Mouse (Mus musculus) heart, embryonic 10.5 days (tissue): ENCODE data around the gene Cmtm4. TPM values are rescaled to one million over a fixed set of nuclear protein-coding genes. Genes with fewer than 3 reads are reported as not detected.

Source experiments
- DNase-seq: peaks from one replicate; pipeline ENCODE4 v3.0.0-alpha.2; 2017; ENCODE audit warnings: low spot score
- H3K27ac ChIP-seq: fragments of 300-500 bp; sonication (generic); 2 replicates; pipeline ENCODE4 v1.5.1; 2016; ENCODE audit warnings: mild to moderate bottlenecking
- H3K27me3 ChIP-seq: fragments of 300-500 bp; sonication (generic); 2 replicates; pipeline ENCODE4 v1.6.1; 2016; ENCODE audit warnings: mild to moderate bottlenecking; ENCODE audit not compliant: poor library complexity, insufficient read depth, severe bottlenecking
- H3K36me3 ChIP-seq: fragments of 300-500 bp; sonication (generic); 2 replicates; pipeline ENCODE4 v1.6.1; 2016; ENCODE audit warnings: mild to moderate bottlenecking, moderate library complexity
- H3K4me1 ChIP-seq: fragments of 300-500 bp; sonication (generic); 2 replicates; pipeline ENCODE4 v1.6.1; 2016; ENCODE audit warnings: mild to moderate bottlenecking
- H3K4me3 ChIP-seq: fragments of 300-500 bp; sonication (generic); 2 replicates; pipeline ENCODE4 v1.5.1; 2016; ENCODE audit warnings: mild to moderate bottlenecking, moderate library complexity
- H3K9me3 ChIP-seq: fragments of 300-500 bp; sonication (generic); 2 replicates; pipeline ENCODE4 v1.6.1; 2016; ENCODE audit warnings: mild to moderate bottlenecking, moderate library complexity
- WGBS: fragments of 180-500 bp; shearing (Covaris S2); methylation state at CpG from one replicate; pipeline ENCODE4 v1.1.7; 2016; 5-methylcytosine and 5-hydroxymethylcytosine counted together
- polyA plus RNA-seq: library from polyadenylated mRNA; unstranded; fragments of >200 nt; fragmentation: Nextera tagmentation; extraction: Ambion mirVana; gene quantifications from 2 replicates; pipeline ENCODE4 v1.2.1, GENCODE M21; 2016

The Cmtm4 gene
- polyA plus RNA-seq, 1 experiment from 2014 or later, result 1.7 TPM

DNA sequence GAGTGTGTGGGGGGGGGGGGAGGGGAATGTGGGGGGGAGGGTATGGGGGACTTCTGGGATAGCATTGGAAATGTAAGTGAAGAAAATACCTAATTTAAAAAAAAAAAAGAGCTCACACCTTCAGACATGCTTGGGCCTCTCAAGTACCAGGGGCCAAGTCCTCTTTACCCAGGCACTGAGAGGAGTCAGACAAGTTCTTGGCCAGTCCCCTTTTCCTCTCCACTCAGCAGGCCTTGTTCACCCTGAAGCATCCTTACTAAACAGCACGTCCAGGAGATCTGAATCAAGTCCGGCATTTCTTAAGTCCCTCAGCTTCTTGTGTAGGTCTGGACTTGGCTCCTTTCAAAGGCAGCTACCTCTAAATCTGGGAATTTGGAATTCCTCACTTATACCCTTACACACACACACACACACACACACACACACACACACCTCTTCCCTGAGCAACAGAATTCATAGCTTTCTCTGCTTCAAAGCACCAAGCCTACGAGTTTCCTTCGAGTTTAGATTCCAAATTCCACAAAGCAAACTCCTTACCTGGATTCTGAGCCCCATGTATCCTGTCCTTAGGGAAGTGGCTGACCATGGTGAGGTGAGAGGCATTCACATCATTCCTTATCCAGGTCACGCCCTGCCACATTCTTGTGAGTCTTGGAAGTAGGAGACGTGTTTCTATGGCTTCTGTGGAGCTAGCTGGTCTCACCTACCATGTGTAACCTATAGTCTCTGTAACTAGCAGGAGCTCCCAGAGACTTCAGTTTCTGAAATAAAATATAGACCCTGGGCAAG is 10.9 kb upstream of the Cmtm4 start:
- no peak for DNase-seq
- Histone ChIP-seq H3K36me3 (no peaks in the 10 kb centered on the region), H3K27me3 (no peaks in the 10 kb centered on the region), H3K4me3 (no peak overlapping the region), H3K4me1 (0 out of 2 replicates have a peak, but pooled peaks cover 3% of the 10 kb centered on the region), H3K27ac (no peak overlapping the region), H3K9me3 (no peaks in the 10 kb centered on the region)
- WGBS, result 72% methylated on average over 6 of the region's 6 CpGs

DNA sequence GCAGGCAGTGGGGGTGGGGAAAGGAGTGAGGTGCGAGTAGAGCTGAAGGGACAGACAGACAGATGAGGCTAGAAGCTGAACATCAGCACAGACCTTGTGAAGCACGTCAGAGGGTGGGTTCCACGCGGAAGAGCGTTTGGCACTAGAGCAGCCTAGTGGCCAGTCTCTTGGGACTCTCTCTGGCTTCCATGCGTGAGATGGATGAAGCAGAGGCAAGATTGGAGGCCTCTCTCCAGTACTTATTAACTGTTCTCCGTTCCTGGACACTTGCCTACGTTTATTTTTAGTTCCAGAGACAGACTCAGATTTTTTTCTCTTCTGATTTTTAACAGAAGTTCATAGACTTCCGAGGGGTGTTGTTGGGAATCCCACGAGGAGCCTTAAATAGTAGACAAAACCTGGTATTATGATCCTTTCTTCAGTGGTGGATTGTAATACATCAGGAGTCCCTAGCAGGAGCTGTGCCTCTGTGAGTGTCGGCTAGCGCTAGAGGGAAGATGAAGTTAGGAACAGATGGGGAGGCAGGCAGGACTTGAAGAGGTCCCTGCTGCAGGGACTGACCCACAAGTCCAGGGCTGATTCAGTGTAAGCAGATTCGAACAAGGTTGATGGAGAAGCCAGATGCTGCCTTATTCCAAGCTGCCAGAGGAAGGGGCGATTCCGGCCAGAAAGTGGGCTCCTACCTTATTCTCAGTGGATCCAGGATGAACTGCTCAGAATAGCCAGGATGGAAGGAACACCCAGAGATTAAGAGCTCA is 10.0 kb upstream of the Cmtm4 start:
- no peak for DNase-seq
- no peak overlapping the region for H3K4me3 ChIP-seq
- no peaks in the 10 kb centered on the region for H3K36me3 ChIP-seq
- no peaks in the 10 kb centered on the region for H3K27me3 ChIP-seq
- H3K9me3 ChIP-seq, result no peaks in the 10 kb centered on the region
- H3K4me1 ChIP-seq, result 0 out of 2 replicates have a peak, but pooled peaks cover 6% of the 10 kb centered on the region
- 67% methylated on average over 15 of the region's 15 CpGs for WGBS
- no peak overlapping the region for H3K27ac ChIP-seq

DNA sequence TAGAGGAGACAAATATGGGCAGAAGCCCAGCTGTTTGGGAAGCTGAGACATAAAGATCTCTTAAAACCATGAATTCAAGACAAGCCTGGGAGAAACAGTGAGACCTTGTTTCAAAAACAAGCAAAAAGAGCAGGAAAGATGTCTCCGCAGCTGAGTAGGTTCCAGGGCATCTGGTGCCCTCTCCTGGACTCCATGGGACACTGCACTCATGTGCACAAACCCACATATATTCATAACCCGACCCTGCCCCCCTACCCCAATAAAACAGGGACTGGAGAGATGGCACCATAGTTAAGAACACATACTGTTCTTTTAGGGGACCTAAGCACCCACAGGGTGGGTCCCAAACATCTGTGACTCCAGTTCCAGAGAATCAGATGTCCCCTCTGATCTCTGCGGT is 8.0 kb upstream of the Cmtm4 start:
- DNase-seq, result no peak
- Histone ChIP-seq H3K9me3 (no peaks in the 10 kb centered on the region), H3K4me3 (no peak overlapping the region), H3K4me1 (0 out of 2 replicates have a peak, but pooled peaks cover 8% of the 10 kb centered on the region), H3K36me3 (no peaks in the 10 kb centered on the region), H3K27ac (no peak overlapping the region), H3K27me3 (no peaks in the 10 kb centered on the region)
- 73% methylated on average over 3 of the region's 3 CpGs for WGBS

DNA sequence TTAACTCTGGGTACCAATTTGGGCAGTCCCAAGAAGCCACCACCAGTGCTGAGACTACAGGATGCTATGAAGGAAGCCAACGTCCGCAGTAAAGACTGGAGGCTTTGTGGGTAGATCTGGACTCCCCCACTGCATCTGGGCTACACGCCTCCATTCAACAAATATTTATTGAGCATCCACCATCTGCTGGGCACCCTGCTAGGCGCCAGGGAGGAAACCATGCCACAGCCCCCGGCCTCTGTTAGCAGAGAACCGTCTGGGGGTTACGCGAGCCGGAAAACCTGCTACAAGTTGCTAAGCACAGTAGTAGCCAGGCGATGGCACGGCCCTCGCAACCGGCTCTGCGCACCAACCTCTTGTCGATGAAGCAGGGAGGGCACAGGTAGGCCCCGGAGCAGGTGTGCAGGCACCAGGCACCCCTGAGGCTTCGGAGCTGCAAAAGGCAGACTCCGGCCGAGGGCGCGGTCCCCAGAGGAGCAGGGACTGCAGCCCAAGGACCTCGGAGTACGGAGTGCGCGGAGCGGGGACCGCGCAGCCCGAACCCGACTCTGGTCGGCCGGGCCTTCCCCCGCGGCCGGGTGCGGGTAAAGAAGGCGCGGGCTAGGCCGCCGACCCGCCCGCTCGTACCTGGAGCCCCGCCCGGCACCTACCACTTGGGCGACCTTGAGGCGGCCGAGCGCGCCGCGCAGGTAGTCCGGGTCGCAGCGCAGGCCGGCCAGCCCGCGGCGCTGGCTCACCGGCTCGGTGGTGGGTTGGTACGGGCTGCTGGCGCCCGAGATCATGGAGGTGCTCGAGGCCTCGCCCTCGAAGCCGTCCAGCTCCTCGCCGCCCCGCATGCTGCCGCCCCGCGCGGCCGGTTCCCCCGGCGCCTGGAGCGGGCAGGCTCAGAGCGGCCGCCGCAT is 555 bp downstream of the Cmtm4 start:
- Histone ChIP-seq H3K36me3 (no peaks in the 10 kb centered on the region), H3K27ac (peak overlapping the region; percentile 88), H3K4me1 (peaks cover 25% of the 10 kb centered on the region), H3K27me3 (no peaks in the 10 kb centered on the region), H3K9me3 (no peaks in the 10 kb centered on the region), H3K4me3 (peak overlapping the region; percentile 75)
- no peak for DNase-seq
- under 1% methylated on average over 82 of the region's 82 CpGs for WGBS

DNA sequence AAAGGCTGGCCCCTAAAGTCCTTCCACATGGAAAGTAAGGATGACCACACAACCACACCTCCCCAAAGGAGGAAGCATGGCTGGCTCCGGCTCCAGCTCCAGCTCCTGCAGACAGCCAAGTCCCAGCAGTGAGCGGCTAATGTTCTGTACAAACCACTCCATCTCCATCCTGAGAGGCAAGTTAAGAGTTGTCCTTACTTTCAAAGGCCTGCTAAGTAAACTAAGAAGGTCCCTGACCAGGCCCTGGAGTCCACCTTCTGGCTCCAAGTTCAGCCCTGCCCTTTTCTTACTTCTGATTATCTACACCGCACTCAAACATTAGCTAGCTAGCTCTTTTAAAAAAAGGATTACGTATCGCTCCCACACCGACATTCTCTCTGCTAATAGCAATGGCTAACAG is 1.8 kb downstream of the Cmtm4 start:
- H3K36me3 ChIP-seq, result no peaks in the 10 kb centered on the region
- H3K4me3 ChIP-seq, result no peak overlapping the region
- DNase-seq, result no peak
- H3K4me1 ChIP-seq, result peaks cover 25% of the 10 kb centered on the region
- no peaks in the 10 kb centered on the region for H3K27me3 ChIP-seq
- no peak overlapping the region for H3K27ac ChIP-seq
- no peaks in the 10 kb centered on the region for H3K9me3 ChIP-seq
- 79% methylated on average over 6 of the region's 6 CpGs for WGBS

DNA sequence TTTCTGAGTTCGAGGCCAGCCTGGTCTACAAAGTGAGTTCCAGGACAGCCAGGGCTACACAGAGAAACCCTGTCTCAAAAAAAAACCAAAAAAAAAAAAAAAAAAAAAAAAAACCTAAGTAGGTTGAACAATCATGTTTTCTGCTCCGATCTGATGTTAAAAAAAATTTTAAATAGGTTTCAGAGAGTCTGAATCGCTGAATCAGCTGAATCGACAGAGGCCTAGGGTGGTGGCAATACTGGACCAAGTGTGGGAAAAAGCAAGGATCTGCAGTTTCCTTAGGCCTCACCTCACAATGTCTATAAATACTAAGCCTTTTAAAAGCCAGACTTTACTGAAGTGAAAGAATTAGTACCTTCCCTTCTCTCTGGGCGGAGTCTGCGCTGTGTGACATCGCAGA is 2.5 kb downstream of the Cmtm4 start:
- no peaks in the 10 kb centered on the region for H3K27me3 ChIP-seq
- WGBS, result 91% methylated on average over 7 of the region's 7 CpGs

DNA sequence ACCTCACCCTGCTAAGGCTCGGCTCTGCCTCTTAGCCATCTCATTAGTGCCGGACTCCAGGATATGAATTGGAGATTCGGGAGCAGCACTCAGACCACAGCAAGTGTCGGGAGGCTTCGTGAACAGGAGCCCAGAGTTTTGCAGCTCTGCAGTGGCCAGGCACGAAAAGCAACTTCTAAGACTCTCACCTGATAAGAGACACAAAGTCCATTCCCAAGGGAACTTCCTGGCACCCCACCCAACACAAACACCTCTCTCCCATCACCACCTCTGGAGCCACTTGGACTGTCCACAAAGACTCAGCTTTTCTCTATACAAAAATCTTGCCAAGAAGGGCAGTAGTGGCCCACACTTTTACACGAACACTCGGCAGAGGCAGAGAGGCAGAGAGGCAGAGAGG is 5.4 kb downstream of the Cmtm4 start:
- H3K9me3 ChIP-seq, result no peaks in the 10 kb centered on the region
- H3K36me3 ChIP-seq, result no peaks in the 10 kb centered on the region
- H3K27me3 ChIP-seq, result no peaks in the 10 kb centered on the region
- DNase-seq, result no peak
- WGBS, result 51% methylated on average over 8 of the region's 8 CpGs
- peaks cover 51% of the 10 kb centered on the region for H3K4me1 ChIP-seq
- H3K27ac ChIP-seq, result no peak overlapping the region
- no peak overlapping the region for H3K4me3 ChIP-seq

More for the DNA sequence above, 2.5 kb downstream of the Cmtm4 start:
- H3K4me1 ChIP-seq, result peaks cover 26% of the 10 kb centered on the region
- no peaks in the 10 kb centered on the region for H3K36me3 ChIP-seq
- no peak for DNase-seq
- no peaks in the 10 kb centered on the region for H3K9me3 ChIP-seq
- no peak overlapping the region for H3K4me3 ChIP-seq
- no peak overlapping the region for H3K27ac ChIP-seq

DNA sequence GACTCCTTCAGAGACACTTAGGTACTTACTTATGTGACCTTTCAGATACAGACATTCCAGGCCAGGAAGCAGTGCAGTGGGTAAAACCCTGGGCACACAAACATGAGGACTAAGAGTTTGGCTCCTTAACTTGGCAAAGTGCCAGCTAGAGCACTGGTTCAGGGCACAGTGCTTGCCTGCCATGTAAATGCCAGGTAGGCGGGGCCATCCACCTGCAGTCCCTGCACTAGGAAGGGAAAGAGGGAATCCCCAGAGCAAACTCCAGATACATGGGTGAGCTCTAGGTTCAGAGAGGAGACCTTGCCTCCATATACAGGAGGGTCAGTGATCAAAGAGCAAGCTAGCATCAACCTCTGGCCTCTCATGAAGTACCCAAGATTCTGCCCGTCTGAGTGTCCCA is 7.6 kb downstream of the Cmtm4 start:
- DNase-seq, result no peak
- 83% methylated on average over 2 of the region's 2 CpGs for WGBS
- H3K4me3 ChIP-seq, result no peak overlapping the region
- peaks cover 47% of the 10 kb centered on the region for H3K4me1 ChIP-seq
- H3K9me3 ChIP-seq, result no peaks in the 10 kb centered on the region
- H3K27ac ChIP-seq, result no peak overlapping the region
- no peaks in the 10 kb centered on the region for H3K27me3 ChIP-seq
- H3K36me3 ChIP-seq, result no peaks in the 10 kb centered on the region

DNA sequence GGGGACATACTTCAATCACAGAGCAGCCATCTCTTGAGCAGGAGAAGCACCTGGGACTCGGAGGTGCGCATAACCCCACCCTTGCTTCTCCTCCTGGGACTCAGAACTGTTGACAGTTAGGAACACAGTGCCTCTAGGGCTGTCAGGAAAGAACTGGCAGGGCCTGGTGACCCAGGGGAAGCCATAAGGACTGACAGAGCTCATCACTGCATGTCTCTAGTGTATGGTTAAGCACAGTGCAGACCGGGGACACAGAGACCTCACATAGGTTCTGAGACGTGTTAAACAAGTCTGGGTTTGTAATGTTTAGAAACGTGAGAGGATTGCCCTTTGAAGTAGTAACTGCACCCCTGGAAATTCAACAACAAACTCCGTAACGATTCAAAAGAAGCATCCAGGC is 8.1 kb downstream of the Cmtm4 start:
- Histone ChIP-seq H3K9me3 (no peaks in the 10 kb centered on the region), H3K4me3 (no peak overlapping the region), H3K4me1 (peaks cover 48% of the 10 kb centered on the region), H3K27me3 (no peaks in the 10 kb centered on the region), H3K27ac (no peak overlapping the region), H3K36me3 (no peaks in the 10 kb centered on the region)
- WGBS, result 50% methylated on average over 7 of the region's 7 CpGs
- no peak for DNase-seq

DNA sequence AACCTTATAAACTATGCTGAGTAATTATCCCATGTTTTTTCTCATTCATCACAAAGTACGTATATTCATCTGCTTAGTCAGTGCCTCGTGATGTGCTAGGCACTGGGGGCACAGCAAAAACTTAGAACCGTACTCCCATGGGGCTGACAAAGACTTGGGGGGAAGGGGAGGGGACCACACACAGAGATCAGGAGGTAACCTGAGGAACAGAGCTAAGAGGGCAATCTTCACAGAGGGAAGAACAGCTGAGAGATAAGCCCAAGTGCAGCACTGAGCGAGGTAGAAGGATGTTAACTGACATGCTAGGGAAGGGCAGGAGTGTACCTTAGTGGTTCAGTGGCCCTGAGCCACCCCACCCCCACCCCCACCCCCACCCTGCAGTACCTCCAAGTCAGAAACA is 8.9 kb downstream of the Cmtm4 start:
- Histone ChIP-seq H3K9me3 (no peaks in the 10 kb centered on the region), H3K27me3 (no peaks in the 10 kb centered on the region), H3K27ac (no peak overlapping the region), H3K4me3 (no peak overlapping the region), H3K36me3 (no peaks in the 10 kb centered on the region), H3K4me1 (peaks cover 48% of the 10 kb centered on the region)
- WGBS, result 16% methylated on average over 4 of the region's 4 CpGs
- DNase-seq, result no peak

DNA sequence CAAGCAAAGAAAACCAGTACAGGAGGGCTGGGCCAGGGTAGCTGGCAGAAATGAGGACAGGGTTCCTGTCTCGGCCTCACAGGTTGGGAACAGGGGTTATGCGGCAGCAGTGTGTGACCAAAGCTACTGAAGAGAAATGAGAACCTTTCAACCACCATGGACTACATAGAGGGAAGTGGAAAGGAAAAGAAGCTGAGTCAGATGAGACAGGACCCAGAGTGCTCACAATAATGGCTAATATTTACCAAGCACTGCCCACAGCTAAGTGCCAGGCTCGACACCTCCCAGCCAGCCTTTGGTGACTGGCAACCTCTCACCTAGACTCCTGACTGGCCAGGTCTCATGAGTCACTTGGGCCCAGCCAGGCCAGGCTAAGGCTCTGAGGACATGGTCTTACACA is 11.6 kb downstream of the Cmtm4 start:
- Histone ChIP-seq H3K36me3 (no peaks in the 10 kb centered on the region), H3K9me3 (no peaks in the 10 kb centered on the region), H3K27ac (no peak overlapping the region), H3K4me3 (no peak overlapping the region), H3K4me1 (peaks cover 63% of the 10 kb centered on the region), H3K27me3 (no peaks in the 10 kb centered on the region)
- no peak for DNase-seq
- 74% methylated on average over 3 of the region's 3 CpGs for WGBS

DNA sequence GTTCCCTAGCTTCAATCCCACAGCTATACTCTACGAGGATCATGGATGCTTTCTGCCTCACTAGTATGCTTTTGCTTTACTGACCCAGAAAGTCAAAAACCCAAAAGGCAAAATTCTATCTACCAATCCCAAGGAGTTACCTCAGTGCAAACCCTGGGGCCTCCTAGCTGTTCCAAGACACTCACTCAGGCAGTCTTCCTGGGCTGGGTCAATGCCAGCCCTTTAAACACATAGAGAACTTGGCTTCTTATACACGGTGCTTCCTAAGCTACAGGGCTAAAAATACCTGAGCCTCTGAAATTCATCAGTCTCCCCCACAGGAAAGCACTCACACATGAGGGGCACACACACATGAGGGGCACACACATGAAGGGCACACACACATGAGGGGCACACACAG is 12.3 kb downstream of the Cmtm4 start:
- DNase-seq, result no peak
- peaks cover 63% of the 10 kb centered on the region for H3K4me1 ChIP-seq
- H3K36me3 ChIP-seq, result no peaks in the 10 kb centered on the region
- H3K4me3 ChIP-seq, result no peak overlapping the region
- no peaks in the 10 kb centered on the region for H3K9me3 ChIP-seq
- H3K27me3 ChIP-seq, result no peaks in the 10 kb centered on the region
- WGBS, result 50% methylated on average over 2 of the region's 2 CpGs
- no peak overlapping the region for H3K27ac ChIP-seq
